Mouse (Mus musculus) gonadal fat pad, adult 2 months (tissue): Measurements from ENCODE around the gene Rpl11. TPM values are rescaled to one million over a fixed set of nuclear protein-coding genes. Genes with fewer than 3 reads are reported as not detected.
"Not testable (repeated sequence)": the region's sequence is repeated elsewhere in the genome, so short reads cannot be mapped to it uniquely, and the experiment has no call there.

Experiments used
- DNase-seq: peaks from one replicate; pipeline ENCODE4 v3.0.0-alpha.2; 2012; ENCODE audit warnings: low read depth
- polyA plus RNA-seq: library from polyadenylated mRNA; depleted of rRNA; stranded (reverse); fragments of >200 nt; gene quantifications from 2 replicates; pipeline ENCODE4 v1.2.3, GENCODE M21; 2012; rRNA removed

Gene Rpl11
- polyA plus RNA-seq, 1 experiment: 531 TPM

GRCm38 (mm10) chr4:135980223-135980622 lies 73.0 kb downstream of the Rpl11 start:
- DNase-seq: not testable (repeated sequence)

Other genes with a start within 250 kb of the Rpl11 start
- gene Srsf10, start 197.7 kb downstream of the Rpl11 start, polyA plus RNA-seq: 61.3 and 69.8 TPM in 2 replicates
- gene Pnrc2, start 179.6 kb downstream of the Rpl11 start, polyA plus RNA-seq: 32.1 and 37.5 TPM in 2 replicates
- gene Cnr2, start 158.0 kb downstream of the Rpl11 start, polyA plus RNA-seq: 1.4 and 1.7 TPM in 2 replicates
- 111 and 134 TPM in 2 replicates for gene Fuca1, start 132.7 kb downstream of the Rpl11 start, polyA plus RNA-seq
- 50.5 and 52.5 TPM in 2 replicates for gene Hmgcl, start 107.0 kb downstream of the Rpl11 start, polyA plus RNA-seq
- 44.7 and 68.5 TPM in 2 replicates for gene Gale, start 89.7 kb downstream of the Rpl11 start, polyA plus RNA-seq
- gene Lypla2, start 80.8 kb downstream of the Rpl11 start, polyA plus RNA-seq: 61.8 and 75.3 TPM in 2 replicates
- gene Pithd1, start 66.2 kb downstream of the Rpl11 start, polyA plus RNA-seq: 44.7 and 48.6 TPM in 2 replicates
- 16.0 and 17.9 TPM in 2 replicates for gene Eloa, start 31.7 kb downstream of the Rpl11 start, polyA plus RNA-seq
- 113 and 205 TPM in 2 replicates for gene Id3, start 90.1 kb upstream of the Rpl11 start, polyA plus RNA-seq
- gene E2f2, start 119.0 kb upstream of the Rpl11 start, polyA plus RNA-seq: 2.0 and 2.4 TPM in 2 replicates
- gene Asap3, start 152.9 kb upstream of the Rpl11 start, polyA plus RNA-seq: 5.6 and 6.2 TPM in 2 replicates
- 3.1 and 5.1 TPM in 2 replicates for gene Tcea3, start 194.3 kb upstream of the Rpl11 start, polyA plus RNA-seq
- 27.6 and 30.4 TPM in 2 replicates for gene Zfp46, start 231.3 kb upstream of the Rpl11 start, polyA plus RNA-seq